Mouse (Mus musculus): ENCODE data around the gene Ncapd3. TPM values are rescaled to one million over a fixed set of nuclear protein-coding genes. Genes with fewer than 3 reads are reported as not detected.

Ncapd3 gene
- polyA plus RNA-seq, 1 experiment from 2014 or later = 36.4 TPM

DNA sequence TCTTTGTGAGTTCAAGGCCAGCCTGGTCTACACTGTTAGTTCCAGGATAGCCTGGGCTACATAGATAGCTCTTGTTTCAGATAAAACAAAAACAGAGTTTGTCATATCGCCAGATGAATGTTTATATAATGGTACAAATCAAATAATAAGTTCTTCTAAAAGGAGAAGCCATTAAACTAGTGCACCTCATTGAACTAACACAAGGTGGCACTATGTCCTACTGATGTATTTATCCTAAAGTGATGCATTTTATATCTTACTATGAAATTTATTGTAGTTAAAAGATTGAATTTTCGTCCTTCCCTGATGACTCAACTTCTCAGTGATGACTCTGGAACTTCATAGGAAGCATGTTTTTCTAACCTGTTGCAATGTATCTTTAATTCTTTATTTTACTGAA lies 19.5 kb downstream of the Ncapd3 start:
- Histone ChIP-seq H3K4me1 (replicated peaks) (no peaks in the 10 kb centered on the region), H3K27ac (no peak overlapping the region), H3K4me2 (no peak overlapping the region), H3K36me3 (peaks cover 93% of the 10 kb centered on the region), H3K27me3 (no peaks in the 10 kb centered on the region), H3K4me3 (replicated peaks) (no peak overlapping the region), H3K9me3 (no peaks in the 10 kb centered on the region), H3K9ac (replicated peaks) (no peak overlapping the region)
- 94% methylated on average over 2 of the region's 2 CpGs for WGBS
- ATAC-seq (ENCODE audit: insufficient number of reproducible peaks, insufficient read depth, low FRiP score, low TSS enrichment, low read depth) = no peak

DNA sequence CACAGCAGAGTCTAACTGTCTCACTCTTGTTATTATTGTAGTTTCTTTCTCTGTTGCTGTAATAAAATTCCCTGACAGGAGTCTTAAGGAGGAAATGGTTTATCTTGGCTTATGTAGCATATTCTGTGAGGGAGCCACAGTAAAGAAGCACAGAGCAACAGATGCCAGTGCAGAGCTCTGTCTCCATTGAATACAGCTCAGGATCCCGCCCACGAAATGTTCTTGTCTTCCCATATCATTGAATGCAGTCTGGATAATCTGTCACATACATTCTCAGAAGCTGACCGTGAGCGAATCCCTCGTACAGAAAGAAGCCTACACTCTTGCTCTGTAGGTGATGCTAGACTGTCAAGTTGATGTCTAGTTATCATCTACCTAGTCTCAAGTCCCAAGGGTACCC lies 28.4 kb downstream of the Ncapd3 start:
- H3K4me1 ChIP-seq (replicated peaks) = no peaks in the 10 kb centered on the region
- H3K36me3 ChIP-seq = peaks cover 89% of the 10 kb centered on the region
- no peaks in the 10 kb centered on the region for H3K27me3 ChIP-seq
- H3K9me3 ChIP-seq = no peaks in the 10 kb centered on the region
- H3K4me2 ChIP-seq = no peak overlapping the region
- 96% methylated on average over 5 of the region's 5 CpGs for WGBS
- H3K4me3 ChIP-seq (replicated peaks) = no peak overlapping the region
- H3K27ac ChIP-seq = no peak overlapping the region
- no peak for ATAC-seq (ENCODE audit: insufficient number of reproducible peaks, insufficient read depth, low FRiP score, low TSS enrichment, low read depth)
- no peak overlapping the region for H3K9ac ChIP-seq (replicated peaks)

DNA sequence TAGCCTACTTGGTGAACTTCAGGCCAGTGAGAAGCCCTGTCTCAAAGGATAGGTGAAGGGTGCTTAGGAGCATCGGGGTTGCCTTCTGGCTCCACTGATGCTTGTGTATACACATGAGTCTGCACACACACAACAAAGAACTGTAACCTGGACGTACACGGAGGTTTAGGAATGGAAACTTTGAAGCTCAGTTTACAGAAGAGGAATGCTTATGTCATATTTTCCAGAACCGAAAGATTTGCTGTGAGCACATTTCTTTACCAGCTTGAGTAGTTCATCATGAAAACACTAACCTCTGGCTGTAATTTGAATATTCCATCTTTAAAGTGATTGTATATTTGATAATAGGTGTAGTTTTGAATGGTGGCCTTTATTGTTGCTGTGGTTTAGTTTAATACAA lies 40.9 kb downstream of the Ncapd3 start:
- Histone ChIP-seq H3K36me3 (peaks cover 89% of the 10 kb centered on the region), H3K4me3 (replicated peaks) (no peak overlapping the region), H3K27me3 (no peaks in the 10 kb centered on the region), H3K4me1 (replicated peaks) (no peaks in the 10 kb centered on the region), H3K9ac (replicated peaks) (no peak overlapping the region), H3K9me3 (0 out of 2 replicates have a peak, but pooled peaks cover 1% of the 10 kb centered on the region), H3K27ac (no peak overlapping the region), H3K4me2 (no peak overlapping the region)
- 93% methylated on average over 4 of the region's 4 CpGs for WGBS
- ATAC-seq (ENCODE audit: insufficient number of reproducible peaks, insufficient read depth, low FRiP score, low TSS enrichment, low read depth) = no peak

DNA sequence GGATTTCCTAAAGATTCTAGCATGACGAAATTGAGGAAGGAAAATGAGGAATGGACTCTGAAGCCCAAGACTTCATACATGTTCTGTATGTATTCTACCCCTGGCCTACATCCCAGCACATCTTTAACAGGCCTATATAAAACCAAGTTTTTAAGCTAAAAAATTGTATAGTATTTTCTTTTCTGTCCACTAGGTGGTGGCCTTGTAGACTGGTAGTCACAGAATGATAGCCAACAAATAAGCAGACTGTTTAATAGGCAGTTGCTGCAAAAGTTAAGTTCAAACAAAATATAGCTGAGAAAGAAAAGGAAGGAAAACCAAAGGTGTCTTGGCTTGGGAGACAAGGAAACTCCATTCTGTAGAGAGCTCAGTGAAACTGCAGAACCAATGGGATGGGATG lies 44.7 kb downstream of the Ncapd3 start:
- Histone ChIP-seq H3K4me2 (no peak overlapping the region), H3K9ac (replicated peaks) (no peak overlapping the region), H3K27ac (no peak overlapping the region), H3K4me3 (replicated peaks) (no peak overlapping the region), H3K4me1 (replicated peaks) (no peaks in the 10 kb centered on the region), H3K27me3 (no peaks in the 10 kb centered on the region), H3K36me3 (peaks cover 76% of the 10 kb centered on the region), H3K9me3 (no peaks in the 10 kb centered on the region)
- WGBS = 80% methylated on average over 1 of the region's 1 CpGs
- ATAC-seq (ENCODE audit: insufficient number of reproducible peaks, insufficient read depth, low FRiP score, low TSS enrichment, low read depth) = no peak

DNA sequence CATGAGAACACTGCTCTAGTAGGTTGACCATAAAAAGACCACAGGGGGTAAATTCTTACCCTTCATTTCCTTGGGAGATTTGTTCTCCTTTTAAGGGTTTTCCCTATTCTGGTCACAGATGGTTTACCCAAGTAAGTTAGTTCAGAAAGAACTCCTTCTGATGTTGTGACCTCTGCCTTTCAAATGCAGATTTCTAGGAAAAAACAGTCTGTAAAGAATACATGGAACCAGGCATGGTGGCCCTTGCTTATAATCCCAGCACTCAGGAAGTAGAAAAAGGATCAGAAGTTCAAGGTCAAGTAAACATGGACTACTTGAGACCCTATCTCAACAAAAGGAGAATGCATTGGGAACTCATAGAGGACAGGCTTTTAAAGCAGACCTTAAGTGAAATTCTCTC lies 45.8 kb downstream of the Ncapd3 start:
- Histone ChIP-seq H3K4me1 (replicated peaks) (no peaks in the 10 kb centered on the region), H3K9me3 (no peaks in the 10 kb centered on the region), H3K27me3 (no peaks in the 10 kb centered on the region), H3K4me3 (replicated peaks) (no peak overlapping the region), H3K36me3 (peaks cover 74% of the 10 kb centered on the region), H3K9ac (replicated peaks) (no peak overlapping the region), H3K4me2 (no peak overlapping the region), H3K27ac (no peak overlapping the region)
- ATAC-seq (ENCODE audit: insufficient number of reproducible peaks, insufficient read depth, low FRiP score, low TSS enrichment, low read depth) = no peak

DNA sequence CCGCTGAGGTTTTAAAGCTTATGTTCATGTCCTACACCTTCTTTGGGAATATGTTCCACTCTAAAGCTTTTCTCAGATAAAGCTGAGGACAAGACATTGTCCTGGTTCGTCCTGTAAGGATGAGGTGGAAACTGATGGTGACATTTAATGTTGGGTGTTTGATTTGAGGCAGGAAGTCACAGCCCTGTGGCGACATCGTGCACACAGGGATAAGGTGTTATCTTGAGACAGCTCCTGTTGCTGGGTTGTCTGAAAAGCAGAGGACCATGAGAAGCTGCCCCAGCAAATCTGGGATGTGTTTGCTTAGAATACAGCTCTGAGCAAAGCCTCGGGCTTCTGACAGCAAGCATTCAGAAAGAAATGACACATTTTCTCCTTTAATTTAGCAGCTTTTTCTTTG lies 56.3 kb downstream of the Ncapd3 start:
- peaks cover 99% of the 10 kb centered on the region for H3K36me3 ChIP-seq

DNA sequence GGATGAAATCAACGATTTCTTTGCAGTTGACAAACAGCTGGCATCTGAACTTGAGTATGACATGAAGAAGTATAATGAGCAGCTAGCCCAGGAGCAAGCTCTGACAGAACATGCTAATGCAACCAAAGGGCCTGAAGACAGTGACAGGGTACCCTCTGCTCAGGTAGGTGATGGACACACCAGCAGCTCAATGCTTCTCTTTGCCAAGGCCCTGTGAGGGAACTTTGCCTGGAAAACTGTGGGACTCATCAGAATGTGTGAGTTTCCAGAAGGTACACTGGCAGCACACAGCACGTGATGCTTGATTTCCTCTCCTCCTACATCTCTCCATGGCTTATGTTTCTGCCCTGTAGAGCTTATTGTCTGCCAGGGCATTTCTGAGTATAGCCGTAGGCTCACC lies 57.4 kb downstream of the Ncapd3 start:
- WGBS = 93% methylated on average over 3 of the region's 3 CpGs

More for the DNA sequence above, 56.3 kb downstream of the Ncapd3 start:
- no peak overlapping the region for H3K4me3 ChIP-seq (replicated peaks)
- H3K9ac ChIP-seq (replicated peaks) = no peak overlapping the region
- no peaks in the 10 kb centered on the region for H3K4me1 ChIP-seq (replicated peaks)
- H3K27me3 ChIP-seq = no peaks in the 10 kb centered on the region
- no peak overlapping the region for H3K4me2 ChIP-seq
- no peak for ATAC-seq (ENCODE audit: insufficient number of reproducible peaks, insufficient read depth, low FRiP score, low TSS enrichment, low read depth)
- no peaks in the 10 kb centered on the region for H3K9me3 ChIP-seq
- H3K27ac ChIP-seq = no peak overlapping the region
- WGBS = 97% methylated on average over 5 of the region's 5 CpGs

DNA sequence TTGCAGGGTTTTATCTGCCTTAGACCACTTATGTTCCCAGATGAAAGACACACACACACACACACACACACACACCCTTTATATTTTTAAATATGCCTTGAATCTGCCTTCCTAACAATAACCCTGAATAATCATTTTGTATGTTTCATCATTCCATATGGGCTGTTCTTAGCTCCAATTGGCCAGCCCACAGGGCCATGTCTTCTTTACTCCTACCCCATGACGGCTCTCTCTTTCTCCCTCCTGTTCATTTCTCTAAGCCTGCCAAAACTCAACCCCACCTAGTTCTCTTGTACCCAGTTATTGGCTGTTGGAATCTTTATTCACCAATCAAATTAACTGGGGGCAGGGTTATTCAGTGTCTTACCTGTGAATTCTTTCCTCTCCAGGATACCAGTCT lies 60.2 kb downstream of the Ncapd3 start:
- ATAC-seq (ENCODE audit: insufficient number of reproducible peaks, insufficient read depth, low FRiP score, low TSS enrichment, low read depth) = no peak
- no peak overlapping the region for H3K4me2 ChIP-seq
- H3K4me1 ChIP-seq (replicated peaks) = no peaks in the 10 kb centered on the region
- 82% methylated on average over 1 of the region's 1 CpGs for WGBS
- H3K27ac ChIP-seq = no peak overlapping the region
- H3K36me3 ChIP-seq = peaks cover 96% of the 10 kb centered on the region
- H3K9ac ChIP-seq (replicated peaks) = no peak overlapping the region
- no peaks in the 10 kb centered on the region for H3K27me3 ChIP-seq
- no peaks in the 10 kb centered on the region for H3K9me3 ChIP-seq
- H3K4me3 ChIP-seq (replicated peaks) = no peak overlapping the region

More for the DNA sequence above, 57.4 kb downstream of the Ncapd3 start:
- H3K36me3 ChIP-seq = peaks cover 99% of the 10 kb centered on the region
- no peak overlapping the region for H3K9ac ChIP-seq (replicated peaks)
- H3K9me3 ChIP-seq = no peaks in the 10 kb centered on the region
- no peak for ATAC-seq (ENCODE audit: insufficient number of reproducible peaks, insufficient read depth, low FRiP score, low TSS enrichment, low read depth)
- H3K27me3 ChIP-seq = no peaks in the 10 kb centered on the region
- H3K4me3 ChIP-seq (replicated peaks) = no peak overlapping the region
- no peak overlapping the region for H3K4me2 ChIP-seq
- H3K27ac ChIP-seq = no peak overlapping the region
- H3K4me1 ChIP-seq (replicated peaks) = no peaks in the 10 kb centered on the region

DNA sequence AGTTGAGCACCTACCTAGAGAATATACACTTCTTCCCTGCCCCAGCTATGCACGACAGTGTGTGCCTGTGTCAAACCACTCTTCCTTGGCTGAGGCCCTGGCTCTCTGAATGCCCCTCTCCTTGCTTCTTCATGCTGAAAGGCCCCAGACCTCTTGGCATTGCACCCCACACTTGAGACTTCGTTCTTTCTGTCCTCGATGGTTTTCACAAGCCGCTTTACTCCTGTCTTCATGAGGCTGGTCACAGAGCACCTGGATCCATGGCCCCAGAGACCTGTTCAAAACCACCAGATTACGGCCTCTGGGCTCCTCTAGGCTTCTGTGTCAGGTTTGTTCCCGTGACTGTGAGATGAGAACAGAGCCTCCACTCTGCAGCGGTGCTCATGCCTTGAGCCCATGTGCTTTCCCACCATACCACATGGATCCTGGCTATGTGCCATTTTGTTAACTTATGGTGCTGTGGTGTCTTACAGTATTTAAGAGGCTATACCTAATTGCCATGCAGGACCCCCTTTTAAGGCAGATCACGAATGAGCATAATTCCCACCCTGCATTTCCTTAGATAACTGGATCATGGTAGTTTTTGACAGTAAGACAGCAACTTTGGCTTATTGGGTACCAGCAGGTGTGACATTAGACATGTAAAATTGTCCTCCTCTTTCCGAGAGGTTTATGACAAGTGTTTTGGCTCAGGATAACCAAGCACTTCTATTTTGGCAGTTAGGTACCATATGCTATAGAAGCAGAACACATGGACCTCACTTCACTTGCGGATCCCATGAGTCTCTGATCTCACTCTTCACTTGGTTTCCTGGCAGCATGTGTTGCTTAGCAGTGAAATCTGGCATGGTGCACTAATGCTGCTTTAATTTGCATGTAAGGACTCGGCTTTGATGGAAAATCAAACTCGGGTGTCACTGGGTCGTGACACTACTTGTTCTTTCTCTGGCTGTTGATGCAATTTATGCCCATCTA lies 61.1 kb downstream of the Ncapd3 start:
- Histone ChIP-seq H3K36me3 (peaks cover 96% of the 10 kb centered on the region), H3K27ac (no peak overlapping the region), H3K9me3 (no peaks in the 10 kb centered on the region), H3K4me1 (replicated peaks) (no peaks in the 10 kb centered on the region), H3K27me3 (no peaks in the 10 kb centered on the region), H3K4me2 (no peak overlapping the region), H3K4me3 (replicated peaks) (no peak overlapping the region), H3K9ac (replicated peaks) (no peak overlapping the region)
- ATAC-seq (ENCODE audit: insufficient number of reproducible peaks, insufficient read depth, low FRiP score, low TSS enrichment, low read depth) = no peak
- WGBS = 93% methylated on average over 13 of the region's 13 CpGs

DNA sequence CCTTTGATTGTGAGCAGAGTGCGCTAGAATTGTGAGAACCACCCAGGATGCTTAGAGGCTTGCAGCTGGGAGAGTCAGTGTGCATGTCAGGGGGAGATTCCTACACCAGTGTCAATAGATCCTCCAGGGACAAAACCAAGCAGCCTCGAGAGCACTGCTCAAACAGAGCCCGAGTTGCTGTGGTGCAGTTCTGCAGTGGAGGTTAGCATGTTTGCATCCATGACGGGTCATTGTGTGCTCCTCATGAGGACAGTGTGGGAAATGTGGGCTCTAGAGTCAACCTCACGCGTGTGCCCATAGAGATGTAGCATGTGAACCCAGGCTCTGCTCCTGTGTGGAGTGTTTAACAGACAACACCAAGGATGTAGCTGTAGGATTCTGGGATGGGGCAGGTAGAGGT lies 62.9 kb downstream of the Ncapd3 start:
- ATAC-seq (ENCODE audit: insufficient number of reproducible peaks, insufficient read depth, low FRiP score, low TSS enrichment, low read depth) = no peak; the same call in 1 of the 2 replicates
- H3K4me3 ChIP-seq (replicated peaks) = no peak overlapping the region
- no peak overlapping the region for H3K27ac ChIP-seq
- H3K27me3 ChIP-seq = no peaks in the 10 kb centered on the region
- 95% methylated on average over 6 of the region's 6 CpGs for WGBS
- peaks cover 93% of the 10 kb centered on the region for H3K36me3 ChIP-seq
- no peak overlapping the region for H3K9ac ChIP-seq (replicated peaks)
- H3K9me3 ChIP-seq = no peaks in the 10 kb centered on the region
- no peak overlapping the region for H3K4me2 ChIP-seq
- H3K4me1 ChIP-seq (replicated peaks) = no peaks in the 10 kb centered on the region

DNA sequence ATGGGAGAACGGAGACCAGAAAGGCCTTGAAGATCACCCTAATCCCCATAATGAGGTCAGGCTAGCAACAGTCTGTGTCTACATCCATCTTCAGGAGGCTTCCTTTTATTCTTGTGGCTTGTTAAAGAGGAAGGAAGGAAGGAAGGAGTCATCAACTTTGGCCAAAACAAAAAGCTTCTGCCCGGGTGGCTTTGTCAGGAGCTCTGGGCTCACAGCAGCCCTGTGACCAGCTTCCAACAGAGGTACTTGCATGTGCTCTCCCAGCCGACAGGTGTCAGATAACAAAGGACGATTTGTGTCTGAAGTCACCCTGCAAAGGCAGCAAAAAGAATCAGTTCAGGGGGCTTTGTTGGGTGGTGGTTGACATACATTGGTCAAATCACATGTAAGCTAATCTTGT lies 68.1 kb downstream of the Ncapd3 start:
- WGBS = 40% methylated on average over 4 of the region's 4 CpGs
- H3K4me1 ChIP-seq (replicated peaks) = no peaks in the 10 kb centered on the region
- H3K9ac ChIP-seq (replicated peaks) = no peak overlapping the region
- ATAC-seq (ENCODE audit: insufficient number of reproducible peaks, insufficient read depth, low FRiP score, low TSS enrichment, low read depth) = no peak
- no peak overlapping the region for H3K4me3 ChIP-seq (replicated peaks)
- no peaks in the 10 kb centered on the region for H3K9me3 ChIP-seq
- no peaks in the 10 kb centered on the region for H3K27me3 ChIP-seq
- H3K36me3 ChIP-seq = peaks cover 93% of the 10 kb centered on the region
- H3K27ac ChIP-seq = no peak overlapping the region; the same call in 1 of the 2 replicates
- H3K4me2 ChIP-seq = no peak overlapping the region

DNA sequence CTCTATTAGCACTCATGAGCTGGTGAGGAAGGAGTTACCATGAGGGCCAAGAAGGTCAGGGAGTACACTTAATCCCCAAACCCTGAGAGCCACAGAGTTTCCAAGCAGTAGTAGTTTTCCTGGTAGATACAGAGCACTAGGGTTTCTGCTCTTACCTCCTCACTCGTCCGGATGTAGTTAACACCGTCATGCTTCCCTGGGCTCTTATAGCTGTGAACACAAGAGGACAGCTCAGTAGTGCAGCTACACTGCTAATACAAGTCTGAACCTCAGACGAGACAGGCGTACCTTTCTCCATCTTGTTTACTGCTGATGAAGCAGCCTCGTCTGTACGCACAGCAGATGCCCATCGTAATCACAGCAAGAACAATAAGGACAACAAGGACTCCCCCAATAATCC lies 68.6 kb downstream of the Ncapd3 start:
- peaks cover 93% of the 10 kb centered on the region for H3K36me3 ChIP-seq
- 85% methylated on average over 8 of the region's 8 CpGs for WGBS

More for the DNA sequence above, 68.6 kb downstream of the Ncapd3 start:
- no peaks in the 10 kb centered on the region for H3K4me1 ChIP-seq (replicated peaks)
- H3K27me3 ChIP-seq = no peaks in the 10 kb centered on the region
- no peak overlapping the region for H3K9ac ChIP-seq (replicated peaks)
- ATAC-seq (ENCODE audit: insufficient number of reproducible peaks, insufficient read depth, low FRiP score, low TSS enrichment, low read depth) = no peak
- H3K9me3 ChIP-seq = no peaks in the 10 kb centered on the region
- H3K27ac ChIP-seq = no peak overlapping the region; the same call in 1 of the 2 replicates
- H3K4me2 ChIP-seq = no peak overlapping the region
- H3K4me3 ChIP-seq (replicated peaks) = no peak overlapping the region
